Mouse (Mus musculus): ENCODE data around the gene Phex.
A peak's percentile ranks its signal among the peaks of the same experiment; 100 is the strongest.

Phex gene

DNA sequence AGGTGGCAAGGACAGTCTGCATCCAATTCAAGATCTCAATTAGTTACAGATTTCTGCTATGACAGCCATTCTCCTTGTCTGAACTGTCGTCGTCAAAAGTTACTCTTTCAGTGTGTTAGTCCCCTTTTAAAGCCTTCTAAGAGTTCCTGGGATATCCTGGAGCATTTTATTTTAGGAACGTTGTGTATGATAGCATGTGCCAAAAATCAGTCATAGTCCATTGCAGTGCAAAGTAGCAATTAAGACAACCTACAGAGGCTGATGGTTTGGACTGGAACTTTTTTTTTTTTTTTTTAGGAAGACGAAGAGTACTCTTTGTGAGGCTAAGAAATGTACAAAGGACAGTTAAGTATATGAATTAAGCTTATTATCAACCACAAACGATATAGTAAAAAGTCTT is at the start of gene Phex:
Gene Phex (minus strand): TSS at position 101 of the 400 bp plus-strand sequence.
- no peak for DNase-seq (ENCODE audit: low spot score in 2 of 2)

DNA sequence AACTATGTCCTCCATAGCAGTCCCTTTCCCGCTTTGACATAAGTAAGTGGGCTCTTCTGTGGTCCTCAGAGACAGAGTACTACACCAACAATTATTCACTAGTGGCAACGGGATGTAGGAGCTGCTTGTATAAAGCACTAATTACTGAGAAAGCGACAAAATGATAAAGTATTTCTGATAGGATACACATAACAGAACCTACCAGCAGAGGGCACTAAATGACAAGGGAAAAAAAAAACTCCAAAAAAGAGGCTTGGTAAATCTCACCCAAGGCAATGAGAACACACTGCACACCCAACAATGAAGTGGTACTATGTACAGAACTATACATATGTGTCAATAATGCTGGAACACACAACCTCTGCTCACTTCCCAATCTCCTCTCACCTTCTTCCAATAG is 47.6 kb upstream of the Phex start:
- DNase-seq (ENCODE audit: low spot score in 2 of 2) = no peak

DNA sequence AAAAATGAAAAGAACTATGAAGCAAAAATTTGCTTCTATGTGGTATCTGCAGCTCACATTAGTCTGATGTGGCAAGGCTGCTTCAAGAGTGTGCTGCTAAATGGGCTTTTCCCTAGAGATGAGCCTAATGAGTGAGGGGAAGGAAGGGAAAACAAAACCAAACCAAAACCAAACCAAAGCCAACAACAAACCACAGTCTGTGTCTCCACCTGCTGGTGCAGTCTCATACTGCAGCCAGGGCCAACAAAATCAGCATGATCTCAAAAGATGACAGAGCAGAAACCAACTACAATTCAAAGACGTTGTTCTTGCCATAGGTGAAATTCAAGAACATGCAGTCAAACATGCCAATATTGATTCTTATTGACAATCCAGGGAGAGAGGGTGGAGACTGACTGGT is 39.3 kb upstream of the Phex start:
- peak in 1 of 2 experiments; percentile 21 for DNase-seq (ENCODE audit: low spot score in 2 of 2)

DNA sequence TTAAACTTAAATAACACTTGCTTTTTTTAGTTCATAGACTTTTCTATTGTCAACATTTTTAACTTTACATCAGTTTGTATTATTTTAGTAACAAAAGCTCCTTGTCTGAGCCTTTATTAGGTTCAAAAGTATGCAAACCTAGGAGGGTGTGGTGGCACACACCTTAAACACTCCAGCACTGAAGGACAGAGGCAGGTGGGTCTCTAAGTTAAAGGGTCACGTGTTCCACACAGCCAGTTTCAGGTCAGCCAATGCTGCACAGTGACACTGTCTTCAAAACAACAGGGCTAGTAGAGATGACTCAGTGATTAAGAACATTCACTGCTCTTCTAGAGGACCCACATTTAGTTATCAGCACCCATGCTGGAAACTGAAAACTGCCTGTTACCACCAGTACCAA is 33.9 kb upstream of the Phex start:
- DNase-seq (ENCODE audit: low spot score in 2 of 2) = no peak

DNA sequence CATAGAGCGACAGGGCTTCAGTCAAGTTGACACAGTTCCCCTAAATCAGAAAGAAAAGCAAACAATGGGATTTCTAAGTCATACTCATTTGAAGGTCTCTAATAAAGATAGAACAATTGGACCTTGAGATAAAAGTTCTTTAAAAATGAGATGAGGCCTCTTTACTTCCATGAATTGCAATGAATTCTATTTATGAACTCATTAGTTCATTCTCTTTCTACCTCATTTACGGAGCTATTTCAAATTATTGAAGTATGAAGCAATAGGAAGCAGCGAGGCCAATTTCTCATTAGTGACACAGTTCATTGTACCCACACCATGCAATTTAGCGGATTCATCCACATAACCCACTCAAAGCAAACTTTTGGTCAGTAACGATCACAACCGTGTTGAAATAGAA is 32.3 kb upstream of the Phex start:
- DNase-seq (ENCODE audit: low spot score in 2 of 2) = no peak

DNA sequence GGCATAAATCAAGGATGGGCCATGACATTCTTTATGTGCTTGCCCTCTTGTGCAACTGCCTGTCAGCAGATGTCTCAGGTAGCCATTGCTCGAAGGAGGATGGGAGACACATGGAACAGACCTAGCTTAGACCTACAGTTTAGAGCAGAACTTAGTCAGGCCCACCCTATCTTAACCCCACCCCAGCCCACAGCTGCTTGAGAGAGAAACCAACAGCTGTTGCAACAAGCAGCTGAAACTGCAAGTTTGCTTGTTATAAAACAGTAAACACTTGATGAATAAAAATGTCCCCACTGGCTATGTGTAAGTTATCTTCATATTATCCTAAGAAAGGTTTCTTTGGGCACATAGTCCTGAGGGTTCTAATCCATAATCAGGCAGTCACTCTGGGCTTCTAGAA is 19.7 kb upstream of the Phex start:
- no peak for DNase-seq (ENCODE audit: low spot score in 2 of 2)

DNA sequence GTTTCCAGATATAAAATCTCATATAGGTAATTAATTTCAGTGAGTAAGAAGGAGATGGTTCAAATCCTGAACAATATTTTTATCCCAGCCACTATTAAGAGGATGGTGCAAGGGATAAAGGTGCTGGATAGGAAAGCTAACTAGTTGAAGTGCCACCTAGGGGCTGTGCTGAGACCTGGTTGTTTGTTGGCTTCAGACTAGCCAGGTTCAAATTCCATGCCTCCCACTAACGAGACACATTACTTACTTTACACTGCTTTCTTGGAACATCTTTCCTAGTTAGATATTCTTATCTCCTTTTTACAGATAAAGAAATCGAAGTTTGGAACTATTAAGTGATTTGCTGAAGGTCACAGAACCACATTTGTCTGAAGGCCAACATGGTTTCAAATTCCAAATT is 4.3 kb upstream of the Phex start:
- no peak for DNase-seq (ENCODE audit: low spot score in 2 of 2)

DNA sequence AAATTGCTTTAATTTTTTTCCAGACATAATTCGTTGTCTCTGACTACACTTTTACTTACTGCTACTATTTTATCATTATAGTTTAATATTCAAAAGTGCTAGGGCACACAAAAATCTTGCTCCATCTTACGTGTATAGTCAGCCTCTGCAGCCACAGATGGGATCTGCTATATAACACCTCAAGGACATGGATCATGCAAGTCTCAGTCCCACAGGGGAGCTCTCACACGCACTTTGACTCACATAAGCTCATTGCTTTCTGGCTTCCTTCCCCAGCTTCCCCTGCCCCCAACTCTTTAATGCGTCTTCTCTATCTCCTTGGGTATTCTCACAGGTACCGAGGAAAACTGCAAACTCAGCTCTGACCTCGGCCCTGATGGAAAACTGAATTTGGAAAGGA is 10.2 kb downstream of the Phex start:
- DNase-seq (ENCODE audit: low spot score in 2 of 2) = no peak

DNA sequence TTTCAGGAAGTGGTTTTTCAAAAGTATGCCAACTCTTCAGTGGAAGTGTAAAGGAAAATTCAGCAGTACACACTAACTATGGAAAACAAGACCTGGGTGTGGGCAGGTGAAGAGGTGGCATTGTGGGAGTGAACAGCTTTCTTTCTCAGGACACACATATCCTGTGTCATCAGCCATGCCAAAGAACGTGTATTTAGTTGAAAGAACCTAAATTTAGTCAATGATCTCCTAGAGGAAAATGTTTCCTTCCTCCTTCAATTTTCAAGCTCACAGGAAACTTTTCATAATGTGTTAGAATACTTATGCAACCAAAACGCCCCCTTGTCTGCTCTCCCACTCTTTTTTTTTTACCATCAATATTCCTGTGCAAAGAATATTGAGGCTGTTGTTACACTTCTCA is 23.9 kb downstream of the Phex start:
- no peak for DNase-seq (ENCODE audit: low spot score in 2 of 2)

DNA sequence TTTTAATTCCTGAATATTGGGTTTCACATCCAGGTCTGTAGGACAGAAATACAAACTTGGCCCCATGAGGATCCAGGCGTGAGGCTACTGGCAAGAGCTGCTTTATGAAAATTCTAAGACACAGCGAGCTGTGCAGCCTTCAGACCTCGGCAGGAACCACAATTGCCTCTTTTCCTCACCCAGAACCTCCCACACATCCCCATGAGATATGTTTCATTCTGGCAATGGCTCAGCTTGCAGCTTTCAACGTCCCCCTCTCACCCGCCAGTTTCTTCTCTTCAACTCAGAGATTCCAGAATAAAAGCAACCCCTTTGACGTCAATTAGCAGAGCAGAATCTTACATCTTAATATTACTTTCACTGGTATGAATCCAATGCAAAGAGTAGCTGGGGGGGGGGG is 25.0 kb downstream of the Phex start:
- DNase-seq (ENCODE audit: low spot score in 2 of 2) = no peak

DNA sequence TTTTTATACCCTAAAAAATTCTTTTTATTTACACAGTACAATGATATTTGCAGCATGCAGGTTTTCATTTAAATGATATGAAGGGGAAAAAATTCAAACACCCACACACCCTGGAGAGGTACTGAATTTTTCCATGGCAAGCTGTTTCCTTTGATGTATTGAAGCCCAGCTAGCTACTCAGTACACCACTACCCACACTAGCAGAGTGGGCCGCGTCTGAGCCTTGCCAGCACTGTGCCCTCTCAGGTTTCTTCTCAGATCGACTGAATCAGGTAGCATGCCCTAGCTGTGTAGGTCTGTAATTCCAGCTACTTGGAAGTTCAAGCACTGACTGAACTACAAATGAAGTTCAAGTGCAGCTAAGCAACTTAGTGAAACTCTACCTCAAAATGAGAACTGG is 26.7 kb downstream of the Phex start:
- no peak for DNase-seq (ENCODE audit: low spot score in 2 of 2)

DNA sequence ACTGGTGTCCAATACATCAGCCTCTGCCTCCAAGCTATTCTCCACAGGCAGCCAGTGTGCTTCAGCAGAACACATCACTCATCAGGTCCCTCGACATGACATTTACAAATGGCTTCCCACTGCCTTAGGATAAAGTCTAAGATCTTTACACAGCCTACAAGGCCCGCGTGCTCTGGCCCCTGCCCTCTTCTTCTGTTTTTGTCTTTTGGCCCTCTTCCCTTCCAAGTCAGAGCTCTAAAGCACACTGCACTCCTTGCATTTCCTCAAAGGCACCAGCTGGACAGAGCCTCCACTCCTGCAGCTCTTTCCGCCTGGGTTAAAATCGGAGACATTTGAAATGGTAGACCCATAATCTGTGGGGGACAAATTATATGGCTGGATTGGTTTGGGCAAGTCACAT is 28.1 kb downstream of the Phex start:
- no peak for DNase-seq (ENCODE audit: low spot score in 2 of 2)

DNA sequence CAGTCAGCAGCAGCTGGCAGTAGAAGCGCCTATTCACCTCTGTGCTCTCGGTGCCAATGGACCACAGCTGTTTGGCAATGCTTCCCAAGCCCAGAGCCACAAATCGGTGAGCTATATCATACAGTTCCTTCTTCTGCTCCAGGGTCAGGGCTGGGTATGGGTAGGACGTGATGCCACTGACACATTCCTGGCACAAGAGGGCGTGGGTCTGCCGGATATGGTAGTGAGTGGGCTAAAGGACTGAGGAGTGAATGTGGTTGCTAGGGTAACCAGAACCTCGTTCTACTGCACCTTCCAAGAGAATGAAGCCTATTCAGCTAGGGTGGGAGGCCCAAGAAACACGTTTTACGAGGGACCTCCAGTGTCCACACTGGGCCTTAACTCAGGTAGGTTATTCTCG is 36.3 kb downstream of the Phex start:
- no peak for DNase-seq (ENCODE audit: low spot score in 2 of 2)

DNA sequence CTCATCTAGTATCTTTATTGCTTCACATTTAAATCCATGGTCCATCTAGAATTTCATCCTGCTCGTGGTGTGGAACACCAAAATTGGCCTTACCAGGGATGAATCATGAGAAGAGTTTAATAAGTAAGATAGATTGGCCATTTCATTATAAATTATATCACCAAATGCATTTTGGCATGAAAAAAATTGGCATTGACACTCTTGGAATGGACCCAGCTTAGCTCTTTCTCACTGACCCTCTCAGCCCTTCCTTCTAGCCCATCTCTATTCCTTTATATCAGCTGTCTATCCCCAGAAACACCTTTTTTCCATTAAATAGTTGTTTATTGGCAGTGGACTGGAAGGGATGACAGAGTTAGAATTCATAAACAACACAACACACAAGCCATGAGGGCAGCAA is 37.7 kb downstream of the Phex start:
- no peak for DNase-seq (ENCODE audit: low spot score in 2 of 2)

DNA sequence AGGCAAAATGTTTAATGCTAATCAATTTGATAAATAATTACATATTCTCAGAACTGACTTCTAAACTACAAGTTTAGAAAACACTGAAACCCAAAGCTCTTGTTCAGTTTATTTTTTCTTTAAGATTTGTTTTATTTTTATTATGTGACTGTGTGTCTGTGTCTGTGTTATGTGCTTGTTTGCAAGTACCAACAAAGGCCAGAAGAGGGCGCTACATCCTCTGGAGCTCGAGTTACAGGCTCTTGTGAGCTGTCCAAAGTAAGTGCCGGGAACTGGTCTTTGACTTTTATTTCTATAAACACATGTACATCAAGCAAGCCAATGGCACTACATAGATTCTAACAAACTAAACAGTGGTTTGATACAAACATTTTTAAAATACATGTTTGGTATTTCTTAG is 41.2 kb downstream of the Phex start:
- no peak for DNase-seq (ENCODE audit: low spot score in 2 of 2)

DNA sequence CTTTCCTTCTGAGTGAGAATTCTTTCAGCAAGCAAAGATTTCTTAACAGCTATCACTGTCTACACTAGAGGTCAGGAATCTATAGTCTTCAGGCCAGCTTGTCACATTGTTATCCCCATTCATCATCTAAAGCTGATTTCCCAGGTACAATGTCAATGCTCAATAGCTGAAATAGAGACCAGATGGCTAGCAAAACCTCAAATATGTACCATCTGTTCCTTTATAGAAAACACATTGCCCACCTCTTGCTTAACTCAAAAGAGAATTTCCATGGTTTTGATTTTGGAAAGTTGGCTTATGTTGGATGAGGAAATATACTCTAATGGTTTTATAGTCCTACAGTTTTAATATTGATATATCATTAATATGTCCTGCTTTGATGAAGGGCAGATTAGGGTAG is 45.9 kb downstream of the Phex start:
- no peak for DNase-seq (ENCODE audit: low spot score in 2 of 2)

DNA sequence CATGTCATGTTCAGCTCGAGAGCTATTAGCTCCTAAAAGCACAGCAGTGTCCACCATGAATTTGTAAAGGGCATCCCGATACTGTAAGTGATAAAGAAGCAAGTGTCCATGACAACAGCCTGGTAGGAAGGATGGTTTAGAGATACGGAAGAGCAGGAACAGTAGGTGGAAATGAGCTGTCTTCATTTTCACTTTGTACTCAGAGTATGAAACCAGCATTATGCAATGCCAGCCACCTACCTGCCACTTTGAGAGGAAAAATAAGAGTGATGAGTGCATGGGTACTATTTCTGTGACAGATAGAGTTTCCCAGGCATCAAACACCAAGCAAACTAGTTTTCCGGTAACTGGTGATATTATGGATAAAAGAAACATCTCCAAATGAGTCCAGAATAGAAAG is 59.6 kb downstream of the Phex start:
- DNase-seq (ENCODE audit: low spot score in 2 of 2) = no peak

DNA sequence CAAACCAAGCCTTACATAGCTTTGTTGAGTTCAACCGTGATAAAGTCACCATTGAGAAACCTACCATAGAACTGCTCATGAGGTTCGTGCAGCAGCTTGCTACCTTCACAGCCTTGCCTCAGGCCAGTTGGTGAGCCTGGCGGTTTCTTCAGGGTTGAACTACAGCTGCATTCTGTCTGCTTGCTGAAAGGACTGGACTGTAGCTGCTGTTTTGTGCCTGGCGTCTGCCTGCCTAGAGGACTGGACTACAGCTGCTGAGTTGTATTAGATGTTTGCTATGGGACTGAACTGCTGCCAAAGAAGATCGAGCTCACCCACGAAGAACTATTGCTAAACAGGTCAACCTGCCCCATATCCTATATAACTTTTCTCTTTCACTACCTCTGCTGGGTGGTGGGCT is 68.9 kb downstream of the Phex start:
- DNase-seq (ENCODE audit: low spot score in 2 of 2) = peak in 1 of 2 experiments; percentile 10

DNA sequence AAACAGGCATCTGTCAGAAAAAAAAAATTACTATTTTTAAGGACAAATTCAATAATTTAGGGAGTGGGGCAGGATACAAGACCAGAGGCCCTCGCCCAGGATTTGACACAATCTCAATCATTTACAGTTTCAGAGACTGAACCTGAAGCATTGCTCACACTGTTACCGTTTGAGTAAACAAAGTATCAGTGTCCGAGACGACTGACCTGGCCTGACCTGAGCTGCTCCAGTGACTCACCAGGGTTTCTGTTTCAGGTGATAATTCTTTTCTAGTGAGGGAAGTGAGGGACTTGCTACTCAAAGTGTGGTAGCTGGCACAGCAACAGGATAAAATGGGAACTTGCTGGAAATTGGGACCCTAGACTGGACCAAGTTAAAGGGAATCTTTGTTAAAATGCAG is 80.4 kb downstream of the Phex start:
- no peak for DNase-seq (ENCODE audit: low spot score in 2 of 2)

DNA sequence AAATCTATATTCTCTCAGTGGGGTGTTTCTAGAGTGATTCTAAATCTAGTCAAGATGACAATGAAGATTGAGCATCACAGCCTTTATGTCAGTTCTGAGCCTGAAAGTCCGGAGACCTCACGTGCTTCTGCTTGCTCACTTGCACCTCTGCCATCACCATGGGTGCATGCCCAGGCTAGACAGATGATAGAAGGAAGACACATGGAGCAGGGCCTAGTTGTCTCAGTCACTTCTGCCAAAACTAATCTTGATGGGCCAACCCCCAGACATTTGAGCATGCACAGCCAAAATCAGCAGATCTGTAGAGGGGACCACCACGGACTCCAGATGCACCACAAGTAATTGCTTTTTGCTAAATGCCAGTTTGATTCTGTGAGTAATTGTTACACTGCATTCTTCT is 85.3 kb downstream of the Phex start:
- DNase-seq (ENCODE audit: low spot score in 2 of 2) = no peak

DNA sequence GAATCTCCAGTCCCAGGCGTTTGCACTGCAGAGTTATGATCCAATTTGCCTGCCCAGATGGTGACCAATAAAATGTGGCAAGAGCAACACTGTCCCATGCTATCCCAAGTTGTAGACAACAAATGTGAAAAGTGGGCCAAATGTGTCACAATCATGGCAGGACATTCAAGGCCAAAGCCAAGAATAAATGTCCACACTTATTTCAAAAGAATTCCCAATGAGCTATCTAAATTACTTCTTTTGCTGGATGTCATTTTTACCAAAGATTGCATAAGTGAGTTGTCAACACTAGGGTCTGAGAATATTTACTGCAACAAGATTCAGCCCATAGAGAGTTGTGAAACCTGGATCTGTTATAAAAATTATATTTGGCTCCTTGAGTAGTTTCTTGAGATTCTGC is 86.7 kb downstream of the Phex start:
- DNase-seq (ENCODE audit: low spot score in 2 of 2) = peak; percentile 25 to 41

DNA sequence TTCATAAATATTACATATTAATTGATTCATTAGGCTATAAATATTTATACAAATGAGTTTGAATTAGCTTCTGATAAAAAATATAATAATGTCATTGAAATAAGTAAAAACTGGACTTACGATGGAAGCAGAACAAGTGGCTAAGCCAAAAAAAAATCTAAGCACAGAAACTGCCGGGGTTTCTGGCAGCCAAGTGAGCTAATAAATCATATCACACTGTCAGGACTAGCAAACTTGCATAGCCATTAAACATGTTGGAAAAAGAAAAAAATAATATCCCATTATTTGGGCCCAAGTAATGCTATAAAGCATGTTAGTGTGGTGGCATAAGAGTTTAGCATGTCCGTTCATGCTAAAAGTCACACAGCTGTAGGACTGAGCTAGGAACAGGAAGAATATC is 87.4 kb downstream of the Phex start:
- DNase-seq (ENCODE audit: low spot score in 2 of 2) = no peak

DNA sequence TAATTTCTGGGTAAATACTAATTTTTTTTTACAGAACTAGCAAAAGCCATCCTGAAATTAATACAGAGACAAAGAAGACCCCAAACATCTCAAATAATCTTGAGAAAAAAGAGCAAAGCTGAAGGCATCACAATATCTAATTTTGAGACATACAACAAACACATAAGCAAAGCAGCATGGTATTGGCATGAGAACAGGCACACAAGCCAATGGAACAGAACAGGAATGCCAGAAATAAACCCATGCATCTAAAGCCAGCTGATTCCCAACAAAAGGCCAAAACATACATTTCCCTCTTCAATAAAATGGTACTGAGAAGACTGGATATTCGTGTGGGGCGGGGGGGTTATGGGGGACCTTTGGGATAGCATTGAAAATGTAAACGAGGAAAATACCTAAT is 90.7 kb downstream of the Phex start:
- no peak for DNase-seq (ENCODE audit: low spot score in 2 of 2)

DNA sequence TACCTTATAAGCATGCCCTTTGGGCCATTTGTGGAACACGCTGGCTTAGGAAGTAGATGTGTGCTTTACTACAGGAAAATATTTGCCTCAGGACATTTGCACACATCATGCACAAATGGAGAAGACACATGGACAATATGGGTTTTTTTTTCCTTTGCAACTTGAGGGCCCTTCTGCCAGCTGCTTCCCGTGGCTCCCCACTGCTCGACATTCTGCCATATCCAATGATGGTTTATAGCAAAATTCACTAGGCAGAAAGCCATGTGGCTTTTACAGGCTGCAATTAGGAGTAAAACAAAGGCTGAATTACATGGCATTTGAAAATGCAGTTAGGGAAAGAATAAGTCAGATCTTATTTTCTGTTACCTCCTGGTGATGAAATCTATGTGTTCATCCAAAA is 104.8 kb downstream of the Phex start:
- DNase-seq (ENCODE audit: low spot score in 2 of 2) = no peak

DNA sequence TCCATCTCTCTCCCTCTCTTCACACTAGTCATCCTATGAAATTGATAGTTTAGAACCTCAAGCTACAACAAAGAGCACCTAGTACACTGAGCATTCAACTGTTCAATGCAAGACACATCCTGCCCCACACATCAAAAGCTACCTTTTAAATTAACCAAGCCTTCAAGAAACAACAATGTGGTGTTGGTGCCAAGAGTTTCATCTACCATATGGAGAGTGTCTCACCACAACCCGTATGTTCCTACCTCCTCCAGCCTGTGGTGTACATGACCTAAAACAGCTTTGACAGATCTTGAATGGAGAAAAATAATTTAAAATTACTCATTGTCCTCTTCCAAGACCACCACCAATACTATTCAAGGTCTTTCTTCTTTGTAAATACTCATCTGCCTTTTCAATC is 106.9 kb downstream of the Phex start:
- no peak for DNase-seq (ENCODE audit: low spot score in 2 of 2)

Data from heart, adult 9 months (tissue).